Mouse (Mus musculus) gastrocnemius, postnatal 25 days (tissue): ENCODE results near the gene Art3. TPM values are rescaled to one million over a fixed set of nuclear protein-coding genes. Genes with fewer than 3 reads are reported as not detected.

Experiments used
- DNase-seq: peaks from one replicate; pipeline ENCODE4 v3.0.0; 2022
- total RNA-seq, 2 experiments: library from RNA; stranded (reverse); gene quantifications; 1 replicate in 1 of 2; 2 replicates in 1 of 2; pipeline ENCODE4 v1.2.3; 2021

Gene Art3
- total RNA-seq, 2 experiments from 2014 or later: 365 to 392 TPM

DNA sequence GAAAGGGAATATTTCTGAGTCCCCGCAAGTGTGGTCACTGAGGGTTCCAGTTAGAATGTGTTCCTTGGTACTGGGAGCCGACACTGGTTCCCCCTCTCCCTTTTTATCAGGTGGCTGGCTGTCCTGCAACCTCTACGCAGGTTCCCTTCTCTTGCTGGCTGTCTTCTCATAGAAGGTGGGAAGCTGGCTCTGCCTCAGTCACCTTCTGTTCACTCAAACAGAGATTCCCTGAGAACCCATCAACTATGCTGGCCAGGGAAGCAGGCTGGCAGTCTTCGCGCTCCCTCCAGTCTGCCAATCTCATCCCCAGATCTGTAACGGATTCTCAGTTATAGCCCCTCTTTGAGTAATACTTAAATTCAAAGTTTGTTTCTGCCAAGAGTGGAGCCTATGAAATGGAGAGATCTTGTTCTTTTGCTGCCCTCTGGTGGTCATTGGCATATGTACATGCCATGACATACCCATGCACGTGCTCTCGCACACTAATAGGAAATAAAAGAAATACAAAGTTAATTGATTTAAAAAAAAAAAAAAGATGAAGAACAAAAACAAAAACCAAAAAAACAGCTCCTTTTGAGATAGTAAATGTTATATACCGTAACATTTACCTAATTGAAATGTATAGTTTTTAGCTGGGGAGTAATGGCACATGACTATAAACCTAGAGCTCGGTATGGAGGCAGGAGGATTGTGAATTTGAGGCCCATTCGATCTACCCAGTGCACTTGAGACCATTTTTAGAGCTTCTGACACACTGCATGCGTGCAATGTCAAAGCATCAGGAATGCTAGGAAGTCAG lies 50.1 kb downstream of the Art3 start:
- DNase-seq: peak; percentile 52

DNA sequence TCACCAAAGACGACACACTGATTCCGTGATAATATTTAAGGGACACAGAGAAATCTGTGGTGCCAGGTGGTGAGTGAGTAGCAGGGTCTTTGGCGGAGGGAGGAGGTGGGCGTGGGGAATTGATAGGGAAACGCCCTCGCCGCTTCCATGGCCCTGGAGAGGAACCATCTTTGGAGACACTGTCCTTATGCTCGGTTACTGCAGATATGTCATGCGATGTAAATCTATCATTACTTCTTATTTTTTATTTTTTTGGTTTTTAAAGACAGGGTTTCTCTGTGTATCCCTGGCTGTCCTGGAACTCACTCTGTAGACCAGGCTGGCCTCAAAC lies 50.7 kb downstream of the Art3 start:
- no peak for DNase-seq

DNA sequence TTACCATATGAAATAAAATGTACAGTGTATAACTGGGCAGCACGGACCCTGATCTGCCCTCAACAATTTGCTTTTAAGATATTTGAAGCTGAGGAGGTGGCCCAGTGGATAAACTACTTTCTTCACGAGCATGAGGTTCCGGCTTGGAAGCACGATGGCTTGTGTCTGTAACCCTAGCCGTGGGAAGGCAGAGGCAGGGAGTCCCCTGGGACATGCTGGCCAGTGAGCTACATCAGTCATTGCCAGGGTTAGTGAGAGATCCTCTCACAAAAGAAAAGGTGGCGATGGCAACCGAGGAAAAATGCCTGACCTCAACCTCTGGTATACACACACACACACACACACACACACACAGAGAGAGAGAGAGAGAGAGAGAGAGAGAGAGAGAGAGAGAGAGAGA lies 52.1 kb downstream of the Art3 start:
- peak; percentile 60 for DNase-seq

DNA sequence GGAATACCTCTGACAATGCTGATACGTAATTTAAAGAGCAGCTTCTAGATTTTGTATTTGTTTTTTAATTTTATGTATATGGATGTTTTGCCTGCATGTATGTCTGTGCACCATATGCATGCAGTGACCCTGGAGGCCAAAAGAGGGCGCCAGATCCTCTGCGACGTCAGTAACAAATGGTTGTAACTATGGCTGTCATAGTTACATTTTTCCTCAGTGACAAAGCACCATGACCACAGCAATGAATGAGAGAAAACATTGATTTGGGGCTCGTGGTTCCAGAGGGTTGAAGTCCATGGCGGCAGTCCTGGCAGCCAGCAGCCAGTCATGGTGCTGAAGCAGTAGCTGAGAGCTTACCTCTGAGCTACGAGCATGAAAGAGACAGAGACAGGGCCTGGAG lies 53.2 kb downstream of the Art3 start:
- no peak for DNase-seq

DNA sequence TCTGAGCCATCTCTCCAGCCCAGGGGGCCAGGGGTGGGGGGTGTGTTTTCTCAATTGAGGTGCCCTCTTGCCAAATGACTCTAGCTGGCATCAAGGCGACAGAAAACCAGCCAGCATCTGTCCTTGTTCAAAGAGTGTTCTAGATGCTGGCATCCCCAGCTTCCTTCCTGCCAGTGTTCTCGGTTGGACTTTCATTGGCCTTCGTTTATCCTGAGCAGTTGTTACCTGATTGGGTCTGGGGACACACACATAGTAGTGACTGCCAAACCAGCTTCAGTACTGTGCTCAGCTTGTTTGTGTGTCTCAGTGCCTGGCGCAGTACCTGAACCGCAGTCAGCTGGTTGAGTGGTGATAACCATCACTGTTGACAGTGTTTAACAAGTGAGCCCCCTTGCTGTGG lies 54.5 kb downstream of the Art3 start:
- peak; percentile 31 for DNase-seq

DNA sequence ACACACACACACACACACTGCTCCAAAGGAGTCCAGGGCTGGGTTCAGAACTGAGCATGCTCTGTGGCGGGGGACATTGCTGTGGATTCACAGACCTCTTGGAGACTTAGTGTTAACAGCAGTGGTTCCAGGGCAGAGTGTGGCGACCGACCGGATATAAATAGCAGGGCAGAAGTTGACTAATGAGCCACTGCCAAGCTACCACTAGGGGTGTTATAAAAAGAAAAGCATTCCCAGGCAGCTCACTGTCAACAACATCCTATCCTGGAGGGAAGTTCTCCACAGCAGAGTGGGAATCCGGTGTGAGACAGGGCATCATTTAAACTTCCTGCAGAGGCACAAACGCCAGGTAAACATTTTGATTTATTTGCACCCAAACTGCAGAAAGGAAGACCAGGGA lies 55.0 kb downstream of the Art3 start:
- DNase-seq: peak; percentile 56

DNA sequence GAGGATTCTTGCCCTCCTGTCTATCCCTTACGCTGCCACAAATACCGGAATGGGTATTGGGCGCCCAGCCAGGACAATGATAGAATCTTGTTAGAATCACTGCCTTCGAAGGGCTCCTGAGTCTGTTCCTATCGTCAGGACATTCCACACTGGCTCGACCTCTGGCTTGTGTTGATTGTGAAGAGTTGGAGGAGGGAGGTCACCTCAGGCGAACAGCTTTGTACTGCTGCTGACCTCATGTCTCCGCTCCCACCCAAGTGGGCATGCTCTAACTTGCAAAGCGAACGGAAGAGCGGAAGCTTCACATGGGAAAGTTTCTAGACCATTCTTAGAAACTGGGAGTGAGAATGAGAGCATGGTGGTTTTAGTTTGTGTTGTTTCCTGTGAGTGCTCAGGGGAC lies 55.8 kb downstream of the Art3 start:
- DNase-seq: peak; percentile 75

DNA sequence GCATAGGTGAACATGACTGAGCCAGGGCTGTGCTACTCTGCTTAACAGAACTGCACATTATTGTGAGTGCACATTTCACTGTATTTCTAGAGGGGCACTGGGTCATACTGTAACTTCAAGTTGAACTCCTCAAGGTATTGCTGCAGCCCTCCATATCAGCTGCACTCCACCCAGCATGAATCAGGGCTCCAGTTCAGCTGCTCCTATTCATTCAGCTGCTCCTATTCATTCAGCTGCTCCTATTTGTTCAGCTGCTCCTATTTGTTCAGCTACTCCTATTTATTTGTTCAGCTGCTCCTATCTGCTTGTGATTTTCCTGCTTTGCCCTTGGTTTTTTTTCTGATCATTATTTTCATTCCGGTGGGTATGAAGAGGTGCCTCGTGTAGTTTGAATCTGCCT lies 58.4 kb downstream of the Art3 start:
- DNase-seq: no peak

DNA sequence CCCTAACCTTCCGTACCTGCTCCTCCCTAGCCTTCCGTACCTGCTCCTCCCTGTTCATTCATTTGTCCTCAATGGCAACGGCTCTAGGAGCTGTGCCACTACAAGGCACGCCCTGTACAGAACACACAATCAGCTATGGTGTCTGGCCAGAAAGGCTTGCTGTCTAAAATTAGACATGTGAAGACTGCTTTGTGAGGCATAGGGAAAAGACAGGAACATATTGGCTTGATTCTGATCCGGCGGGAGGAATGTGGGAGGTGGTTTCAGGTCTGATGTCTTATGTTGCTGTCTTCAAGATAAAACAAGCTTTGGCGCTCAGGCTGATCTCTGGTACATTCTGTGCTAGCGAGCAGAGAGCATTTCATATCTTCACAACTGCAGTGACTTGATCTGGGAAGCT lies 59.0 kb downstream of the Art3 start:
- peak; percentile 74 for DNase-seq

DNA sequence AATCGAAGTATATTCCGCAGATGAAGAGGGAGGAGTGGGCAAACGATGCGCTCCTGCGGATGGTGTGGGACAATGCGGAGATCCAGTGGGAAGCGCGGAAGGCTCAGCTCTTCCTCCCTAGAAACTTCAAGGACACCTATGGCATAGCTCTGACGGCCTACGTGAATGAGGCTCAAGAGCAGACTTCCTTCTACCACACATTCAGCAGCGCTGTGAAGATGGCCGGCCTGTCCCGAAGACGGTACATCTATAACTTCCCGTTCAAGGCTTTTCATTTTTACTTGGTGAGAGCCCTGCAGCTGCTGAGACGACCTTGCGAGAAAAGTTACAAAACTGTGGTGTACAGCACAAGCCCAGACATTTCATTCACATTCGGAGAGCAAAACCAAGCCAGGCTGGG lies 60.9 kb downstream of the Art3 start:
- DNase-seq: no peak

DNA sequence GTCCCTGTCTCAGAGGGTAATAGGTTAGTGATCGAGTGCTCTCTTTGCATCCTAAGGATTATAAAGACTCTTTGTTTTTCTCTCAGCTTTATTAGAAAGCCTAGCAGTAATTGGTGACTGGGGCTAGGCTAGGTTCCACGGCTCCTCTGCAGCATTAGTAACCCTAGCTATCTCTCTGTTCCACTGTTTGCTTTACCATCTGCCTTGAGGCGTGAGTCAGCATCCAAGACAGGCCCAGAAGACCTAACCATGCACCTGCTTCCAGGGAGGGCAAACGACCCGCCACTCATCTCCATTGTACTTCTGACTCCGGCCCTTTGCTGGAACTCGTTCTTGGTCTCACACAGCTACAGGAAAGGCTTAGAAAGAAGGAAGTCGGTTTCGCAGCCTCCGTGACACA lies 62.2 kb downstream of the Art3 start:
- DNase-seq: no peak

DNA sequence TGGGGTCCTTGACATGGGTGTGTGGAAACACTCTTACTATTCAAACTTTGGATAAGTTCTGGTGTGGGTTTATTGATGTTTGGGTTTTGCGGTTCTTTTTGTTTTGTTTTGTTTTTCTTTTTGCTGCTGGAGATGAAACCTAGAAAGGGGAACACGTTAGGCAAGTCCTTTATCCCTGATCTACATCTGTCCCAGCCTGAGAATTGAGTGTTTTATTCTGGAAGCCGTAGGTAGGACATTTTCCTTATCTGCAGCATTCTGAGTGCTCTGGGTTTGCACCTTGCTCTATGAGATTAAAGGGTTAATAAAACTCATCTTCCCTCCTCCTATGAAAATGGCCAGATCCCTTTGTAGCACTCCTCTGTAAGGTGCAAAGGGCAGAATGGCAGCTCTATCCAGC lies 64.1 kb downstream of the Art3 start:
- DNase-seq: no peak

DNA sequence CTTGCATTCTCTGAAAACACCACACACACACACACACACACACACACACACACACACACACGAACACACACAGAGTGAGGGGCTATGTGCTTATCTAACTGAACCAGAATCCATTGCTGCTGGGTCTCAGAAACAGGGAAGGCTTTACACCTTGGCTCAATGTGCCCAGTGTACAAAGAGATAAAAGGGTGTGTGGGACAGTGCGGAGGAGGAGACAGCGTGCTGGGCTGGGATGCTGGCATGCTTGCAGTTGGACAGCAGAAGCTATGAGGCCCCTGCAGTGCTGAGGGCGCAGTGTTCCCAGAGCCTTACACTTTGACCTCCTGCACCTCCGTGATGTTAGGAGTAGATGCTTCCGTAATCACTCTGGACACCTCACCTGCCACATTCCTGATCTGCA lies 64.8 kb downstream of the Art3 start:
- DNase-seq: no peak

DNA sequence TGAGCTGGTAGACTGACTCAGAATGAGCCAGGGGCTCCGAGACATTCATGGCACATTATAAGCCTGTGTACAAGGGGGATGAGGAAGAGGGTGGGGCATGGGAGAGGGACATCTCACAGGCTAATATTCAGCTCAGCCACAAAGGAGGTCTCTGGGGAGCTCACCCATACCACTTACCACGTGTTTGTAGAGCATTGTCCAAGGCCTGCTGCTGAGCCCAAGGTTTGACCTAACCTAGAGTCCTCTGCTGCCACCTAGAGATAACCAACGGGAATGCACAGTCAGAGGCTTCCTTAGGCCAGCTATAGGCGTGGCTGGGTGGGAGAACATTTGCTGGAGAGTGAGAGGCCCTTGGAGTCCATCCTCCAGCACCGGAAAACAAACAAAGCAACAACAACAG lies 66.5 kb downstream of the Art3 start:
- peak; percentile 66 for DNase-seq

DNA sequence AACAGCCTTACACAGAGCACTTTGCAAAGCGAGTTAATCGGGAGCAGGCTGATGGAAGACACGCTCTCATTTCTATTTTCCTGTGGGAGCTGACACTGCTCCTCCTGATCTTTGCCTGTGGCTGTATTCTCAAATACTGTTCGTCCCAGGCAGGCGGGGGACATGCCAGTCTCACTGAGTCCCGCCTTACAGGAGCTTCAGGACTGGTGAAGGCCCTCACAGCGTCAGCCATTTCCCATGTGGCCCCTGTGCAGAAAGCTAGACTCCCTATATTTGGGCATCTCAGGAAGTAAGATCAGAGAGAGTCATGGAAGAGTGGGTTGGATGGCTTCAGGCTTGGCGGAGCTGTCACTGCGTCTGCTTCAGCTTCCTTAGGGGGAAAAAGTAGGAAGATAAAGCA lies 71.2 kb downstream of the Art3 start:
- no peak for DNase-seq

DNA sequence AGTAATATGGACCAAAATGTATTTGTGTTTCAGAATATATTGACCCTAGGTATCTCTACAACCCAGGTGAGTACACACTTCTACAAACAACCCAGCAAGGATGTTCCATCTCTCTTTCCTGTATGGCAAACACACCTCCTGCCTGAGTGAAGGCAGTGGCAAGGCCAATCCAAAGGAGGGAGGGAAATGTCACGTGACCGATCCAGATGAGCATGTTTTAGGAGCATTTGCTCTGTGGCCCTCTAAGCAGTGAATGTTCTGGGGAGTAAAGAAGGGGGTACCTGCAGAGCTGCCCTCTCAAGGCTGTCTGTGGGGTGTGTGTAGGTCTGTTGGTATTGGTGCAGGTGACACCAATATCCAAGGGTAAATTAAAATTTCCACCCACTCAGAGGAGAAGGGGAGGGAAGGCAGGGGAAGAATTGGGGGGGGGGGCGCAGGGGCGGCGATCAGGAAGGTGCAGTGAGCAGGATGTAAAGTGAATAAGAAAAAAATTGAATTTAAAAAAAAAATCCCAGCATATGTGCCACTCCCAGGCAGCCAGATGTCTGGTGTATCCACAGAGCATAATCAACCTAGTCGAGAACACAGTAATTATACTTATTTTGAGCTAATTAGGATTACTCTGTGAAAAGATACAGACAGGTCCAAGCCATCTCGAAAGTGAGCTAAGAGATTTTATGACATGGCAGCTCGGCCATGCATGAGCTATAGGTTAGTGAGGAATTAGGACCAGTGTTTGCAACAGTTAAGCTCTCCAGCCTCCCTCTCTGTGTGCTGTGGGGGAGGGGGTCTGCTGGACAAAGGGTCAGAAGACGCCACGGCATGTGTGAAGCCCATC lies 72.2 kb downstream of the Art3 start:
- DNase-seq: no peak

DNA sequence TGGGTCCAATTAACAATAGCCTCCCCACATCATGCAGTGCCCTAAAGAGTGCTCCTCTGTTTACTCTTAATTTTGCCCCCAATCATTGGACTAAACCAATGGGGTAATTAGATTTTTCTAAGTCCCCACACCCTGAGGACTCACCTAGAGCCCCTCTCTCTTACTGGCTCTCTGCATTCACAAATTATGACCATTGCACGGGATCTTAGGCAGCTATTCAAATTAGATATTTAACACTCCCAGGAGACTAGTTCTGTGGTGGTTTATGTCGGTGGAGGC lies 72.7 kb downstream of the Art3 start:
- no peak for DNase-seq

DNA sequence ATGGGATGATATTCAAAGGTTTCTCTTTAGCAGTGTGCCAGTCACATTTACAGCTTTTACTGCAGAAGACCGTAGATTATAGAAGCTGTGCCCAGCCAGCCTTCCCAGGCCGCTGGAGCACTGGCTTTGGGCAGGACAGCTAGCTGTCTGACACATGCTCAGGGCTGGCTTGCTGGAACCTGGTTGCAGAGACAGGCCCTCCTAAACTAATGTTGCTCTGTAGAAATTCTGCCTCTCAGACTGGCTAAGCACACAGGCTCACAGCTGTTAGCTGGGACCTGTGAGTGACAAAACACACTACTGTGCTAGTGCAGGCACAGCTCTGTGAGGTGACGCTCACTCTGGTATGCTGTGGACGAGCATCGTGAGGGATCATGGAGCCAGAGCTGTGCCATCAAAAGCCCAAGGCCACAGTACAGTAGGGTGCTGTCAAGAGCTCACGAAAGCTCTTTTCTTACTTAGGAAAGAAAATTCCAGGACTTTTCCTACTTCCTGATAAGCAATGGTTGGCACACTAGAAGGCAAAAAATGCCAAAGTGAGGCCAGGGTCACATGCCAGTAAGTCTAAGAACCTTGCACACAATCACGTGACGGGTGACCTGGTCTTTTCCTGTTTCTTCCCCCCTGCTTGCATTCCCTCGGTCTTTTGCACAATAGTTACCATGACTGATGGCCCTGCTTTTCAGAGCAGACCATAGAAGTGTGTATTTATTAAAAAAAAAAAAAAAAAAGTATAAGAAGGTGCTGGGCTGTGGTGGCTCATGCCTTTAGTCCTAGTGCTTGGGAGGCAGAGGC lies 77.9 kb downstream of the Art3 start:
- DNase-seq: no peak

DNA sequence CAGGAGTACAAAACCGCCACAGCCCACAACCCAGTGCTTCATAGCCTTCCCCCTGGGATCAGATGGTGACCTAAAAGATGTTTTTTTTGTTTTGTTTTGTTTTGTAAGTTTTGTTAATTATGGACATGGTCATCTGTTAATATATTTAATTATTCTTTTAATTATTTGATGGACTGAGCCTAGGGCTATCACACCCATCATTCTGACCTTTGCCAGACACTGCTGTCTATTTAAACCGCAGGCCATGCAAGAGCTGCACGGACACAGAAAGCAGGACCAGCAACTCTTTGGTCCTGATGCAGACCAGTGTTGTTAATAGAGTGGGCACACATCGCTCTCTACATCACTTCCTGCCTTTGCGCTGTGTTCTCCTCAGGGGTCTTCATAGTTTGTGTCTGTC lies 78.9 kb downstream of the Art3 start:
- no peak for DNase-seq

DNA sequence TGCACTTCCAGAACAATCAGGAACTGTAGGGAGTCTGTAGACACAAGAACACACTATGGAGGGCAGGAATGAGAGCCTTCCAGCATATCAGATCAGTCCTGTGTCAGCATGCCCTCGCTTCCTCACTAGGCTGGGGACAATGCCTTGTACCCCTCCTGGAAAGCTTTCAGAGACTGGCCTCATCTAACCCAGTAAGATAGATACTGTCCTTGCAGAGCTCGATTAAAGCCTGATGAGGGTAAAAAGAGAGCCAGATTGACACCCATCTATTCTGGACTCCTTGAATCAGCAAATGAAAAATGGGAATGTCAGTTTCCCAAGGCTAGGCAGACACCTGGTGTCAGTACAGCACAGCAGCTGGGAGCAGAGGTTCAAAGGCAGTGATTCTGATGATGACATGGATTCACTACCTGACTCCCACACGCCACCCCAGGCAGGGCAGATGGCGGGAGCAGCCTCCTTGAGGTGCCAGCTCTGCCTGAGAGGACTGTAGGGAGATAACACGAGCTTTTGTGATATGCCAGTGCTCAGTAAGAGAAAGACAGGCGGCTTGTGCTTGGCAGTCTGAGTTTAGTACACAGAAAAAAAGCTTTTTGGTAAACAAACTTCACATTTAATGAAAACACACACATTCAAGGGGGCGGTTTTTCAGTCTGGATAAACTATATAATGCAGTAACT lies 80.0 kb downstream of the Art3 start:
- no peak for DNase-seq

DNA sequence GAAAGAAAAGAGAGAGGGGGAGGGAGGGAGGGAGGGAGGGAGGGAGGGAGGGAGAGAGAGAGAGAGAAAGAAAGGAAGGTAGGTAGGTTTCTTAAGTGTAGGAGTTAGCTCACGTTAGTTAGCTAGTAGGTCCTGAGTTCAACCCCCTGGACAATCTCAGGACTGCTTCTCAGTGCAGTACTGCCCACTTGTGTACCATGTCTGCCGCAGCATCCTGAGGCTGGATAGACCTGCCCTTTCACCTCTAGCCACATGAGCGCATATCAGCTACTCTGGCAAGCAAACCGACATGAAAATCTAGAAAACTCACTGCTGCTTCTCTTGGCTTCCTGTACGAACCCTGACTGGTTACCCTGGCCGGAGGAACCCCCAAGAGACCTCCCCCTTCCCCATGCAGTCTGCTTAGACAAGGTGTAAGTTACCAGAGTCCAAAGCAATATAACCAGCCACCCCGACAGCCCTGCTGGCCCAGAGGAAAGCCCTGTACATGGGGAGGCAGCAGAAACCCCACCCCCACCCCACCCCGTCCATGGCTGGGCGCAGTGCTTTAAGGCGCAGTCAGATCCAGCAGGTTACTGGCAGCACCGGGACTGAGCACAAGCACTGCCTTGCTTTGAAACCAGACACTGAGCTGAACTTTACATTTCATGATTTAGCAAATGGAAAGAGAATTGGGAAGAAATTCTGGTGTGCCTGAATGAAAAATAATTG lies 81.8 kb downstream of the Art3 start:
- DNase-seq: no peak

DNA sequence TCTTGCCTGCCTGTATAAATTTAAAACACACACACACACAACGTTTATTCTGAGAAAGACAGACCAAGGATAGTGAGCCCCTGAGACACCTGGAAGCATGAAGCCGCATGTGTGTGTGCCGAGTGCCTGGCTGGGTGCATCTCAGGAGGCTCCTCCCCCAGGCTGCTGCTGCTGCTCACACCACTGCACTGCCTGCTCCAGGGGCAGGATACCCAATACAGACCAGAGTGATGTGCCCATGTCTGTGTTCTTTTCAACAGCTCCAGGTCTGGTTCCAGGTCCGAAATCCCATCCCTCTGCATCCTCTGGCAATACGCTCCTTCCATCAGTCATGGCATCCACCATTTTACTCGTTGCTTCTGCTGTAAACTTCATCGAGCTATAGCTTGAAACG lies 82.4 kb downstream of the Art3 start:
- no peak for DNase-seq
